Mouse (Mus musculus) urinary bladder, postnatal 25 days (tissue): ENCODE measurements around the gene Slc9a8.

ENCODE experiments used
- DNase-seq: peaks from one replicate; pipeline ENCODE4 v3.0.0; 2022; ENCODE audit warnings: low spot score

The Slc9a8 gene

DNA sequence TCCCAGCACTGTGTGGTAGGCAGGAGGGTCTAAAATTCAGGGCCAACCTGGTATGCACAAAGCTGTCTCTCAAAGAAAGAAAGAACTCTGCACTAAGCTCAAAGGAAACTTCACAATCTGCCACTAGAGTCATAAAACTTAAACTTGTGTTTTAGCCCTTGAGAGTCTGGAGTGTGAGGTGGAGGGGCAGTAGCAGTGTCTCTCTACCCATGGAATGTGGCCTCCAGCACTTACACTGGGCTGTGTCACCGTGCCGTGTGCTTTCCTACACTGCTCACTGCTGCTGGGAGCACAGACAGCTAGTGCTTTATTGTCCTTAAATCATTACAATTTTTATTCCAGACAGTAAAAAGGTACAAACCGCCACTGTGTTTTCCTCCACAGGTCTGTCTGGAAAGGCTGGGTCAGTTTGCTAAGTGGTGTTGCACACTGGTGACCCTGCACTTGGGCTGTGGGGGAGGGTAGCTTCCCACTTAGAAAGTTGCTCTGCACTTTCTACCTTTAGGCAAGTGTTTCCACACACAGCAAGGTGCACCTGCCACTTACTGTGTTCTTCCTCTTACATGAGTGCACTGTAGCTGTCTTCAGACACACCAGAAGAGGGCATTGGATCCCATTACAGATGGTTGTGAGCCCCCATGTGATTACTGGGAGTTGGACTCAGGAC is 86.3 kb downstream of the Slc9a8 start:
- no peak for DNase-seq

DNA sequence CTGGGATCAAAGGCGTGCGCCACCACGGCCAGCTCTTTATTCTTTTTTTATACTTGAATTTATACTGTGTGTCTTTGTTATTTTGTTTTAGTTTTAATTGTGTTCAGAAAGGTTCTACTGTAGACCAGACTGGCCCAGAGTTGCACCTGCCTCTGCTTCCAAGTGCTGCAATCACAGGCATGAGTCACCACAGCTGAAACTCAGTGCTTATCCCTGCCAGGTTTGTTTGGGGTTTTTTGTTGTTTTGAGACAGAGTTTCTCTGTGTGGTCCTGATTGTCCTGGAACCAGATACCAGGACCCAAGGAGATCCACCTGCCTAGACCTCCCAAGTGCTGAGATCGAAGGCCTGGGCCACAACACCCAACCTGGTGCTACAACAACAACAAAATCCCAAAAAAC is 87.1 kb downstream of the Slc9a8 start:
- no peak for DNase-seq

DNA sequence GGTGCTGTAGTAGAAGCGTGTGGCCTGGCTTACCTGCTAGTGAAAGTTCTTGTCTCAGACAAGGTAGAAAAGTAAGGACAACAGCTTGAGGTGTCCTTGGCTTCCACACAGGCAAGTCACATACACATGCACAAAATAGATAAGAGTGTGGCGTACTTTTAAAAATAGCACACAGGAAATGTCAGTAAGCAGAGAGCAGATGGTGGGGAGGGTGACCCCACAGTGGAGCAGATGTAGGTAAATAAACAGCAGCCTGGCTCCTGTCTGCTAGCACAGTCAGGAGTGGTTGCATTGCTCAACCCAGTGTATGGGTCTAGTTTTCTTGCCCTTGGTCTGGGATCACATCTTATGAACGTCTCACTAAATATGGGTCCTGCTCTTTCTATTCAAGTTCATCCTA is 89.0 kb downstream of the Slc9a8 start:
- DNase-seq: no peak

DNA sequence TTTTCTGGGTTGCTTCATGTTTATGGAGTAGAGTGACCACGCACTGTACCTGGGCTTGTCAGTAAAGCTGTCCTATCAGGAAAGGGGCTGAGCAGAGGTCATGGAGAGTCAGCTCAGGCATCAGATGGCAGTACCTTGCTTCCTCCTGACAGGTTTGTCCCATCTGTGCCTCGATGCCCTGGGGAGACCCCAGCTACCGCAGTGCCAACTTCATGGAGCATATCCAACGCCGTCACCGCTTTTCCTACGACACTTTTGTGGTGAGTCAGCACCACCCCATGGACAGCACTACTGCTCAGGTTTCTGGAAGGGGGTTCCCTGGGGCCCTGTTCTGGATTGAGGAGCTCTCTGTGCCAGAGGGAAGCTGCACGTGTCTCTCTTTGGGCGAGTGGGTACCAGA is 90.9 kb downstream of the Slc9a8 start:
- no peak for DNase-seq

DNA sequence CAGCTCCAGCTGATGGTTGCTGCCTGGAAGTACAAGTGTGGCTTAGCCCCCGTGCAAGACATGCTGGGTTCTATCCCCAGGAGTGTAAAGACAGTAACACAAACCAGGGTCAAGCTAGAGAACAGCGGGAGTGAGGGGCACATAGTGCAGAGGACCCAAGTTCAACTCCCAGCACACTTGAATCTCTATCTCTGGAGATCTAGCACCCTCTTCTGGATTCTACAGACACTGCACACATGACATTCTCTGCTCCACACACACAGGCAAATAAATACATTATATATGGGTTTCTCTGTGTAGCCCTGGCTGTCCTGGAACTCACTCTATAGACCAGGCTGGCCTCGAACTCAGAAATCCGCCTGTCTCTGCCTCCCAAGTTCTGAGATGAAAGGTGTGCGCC is 91.5 kb downstream of the Slc9a8 start:
- no peak for DNase-seq

DNA sequence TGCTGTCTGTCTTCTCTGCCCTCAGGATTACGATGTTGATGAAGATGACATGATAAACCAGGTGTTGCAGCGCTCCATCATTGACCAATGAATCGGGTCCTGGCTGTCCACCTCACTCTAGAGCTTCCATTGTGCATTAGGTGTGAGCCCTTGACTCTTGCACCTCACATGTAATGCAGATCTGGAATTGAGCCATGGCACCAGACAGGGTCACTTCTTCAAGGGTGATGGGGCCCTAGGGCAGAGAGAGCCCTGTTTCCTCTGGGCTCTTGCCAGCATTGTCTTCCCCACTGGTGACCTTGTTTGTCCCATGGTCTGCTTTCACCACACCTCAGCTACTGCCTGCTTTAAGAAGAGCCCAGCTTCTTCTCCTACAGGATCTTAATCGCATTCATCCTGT is 93.1 kb downstream of the Slc9a8 start:
- no peak for DNase-seq

DNA sequence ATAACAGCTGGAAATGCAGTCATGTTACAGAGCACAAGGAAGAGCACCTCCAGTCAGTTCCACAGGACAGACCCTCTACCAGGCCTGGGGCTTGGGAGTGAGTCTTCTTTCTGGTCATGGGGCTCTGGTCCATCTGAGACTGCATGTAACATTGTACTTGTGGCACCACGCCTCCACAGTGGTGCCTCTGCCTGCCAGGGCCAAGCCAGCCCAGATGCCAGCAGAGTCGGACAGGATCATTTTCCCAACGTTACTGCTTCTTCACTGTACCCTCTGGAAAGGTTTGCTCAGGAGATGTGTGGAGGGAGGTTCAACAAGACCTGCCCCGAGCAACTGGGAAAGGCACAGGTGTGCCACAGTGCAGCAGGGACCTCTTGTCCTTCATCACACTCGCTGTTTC is 94.2 kb downstream of the Slc9a8 start:
- no peak for DNase-seq

DNA sequence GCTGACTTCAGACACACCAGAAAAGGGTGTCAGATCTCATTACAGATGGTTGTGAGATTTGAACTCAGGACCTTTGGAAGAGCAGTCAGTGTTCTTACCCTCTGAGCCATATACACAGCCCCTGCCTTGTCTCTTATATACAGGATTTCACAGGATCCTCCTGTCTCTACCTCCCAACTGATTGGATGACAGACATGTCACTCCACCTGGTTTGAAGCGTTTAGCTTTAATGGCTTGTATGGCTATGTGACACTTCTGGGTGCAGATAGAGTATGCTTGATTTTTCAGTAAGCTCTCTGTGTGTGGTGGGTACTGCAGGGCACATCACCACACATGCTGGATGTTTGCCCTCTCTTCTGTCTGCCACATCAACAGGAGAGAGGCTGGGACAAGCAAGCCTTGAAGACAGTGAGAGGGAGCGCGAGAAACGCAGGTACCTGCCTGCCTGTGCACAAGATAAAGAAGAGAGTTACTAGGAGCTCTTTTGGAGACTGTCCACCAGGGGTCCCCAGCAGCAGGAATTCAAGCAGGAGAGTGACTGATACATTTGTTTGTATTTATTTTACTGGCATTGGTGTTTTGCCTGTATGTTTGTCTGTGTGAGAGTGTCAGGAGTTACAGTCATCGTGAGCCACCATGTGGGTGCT is 98.2 kb downstream of the Slc9a8 start:
- DNase-seq: no peak
